Mouse (Mus musculus) forebrain, embryonic 16.5 days (tissue): ENCODE measurements around the gene Kif1b. TPM values are rescaled to one million over a fixed set of nuclear protein-coding genes. Genes with fewer than 3 reads are reported as not detected.

Source experiments
- ATAC-seq: fragments of 200-750 bp; cut with Nextera tagmentation; 2 replicates; pipeline ENCODE4 v1.8.0; 2017; ENCODE audit warnings: mild to moderate bottlenecking, moderate library complexity
- H3K27ac ChIP-seq: fragments of 300-500 bp; sonication (generic); 2 replicates; pipeline ENCODE4 v1.5.1; 2014; ENCODE audit warnings: low read length, control low read depth
- H3K27me3 ChIP-seq: fragments of 300-500 bp; sonication (generic); replicated peaks from 2 replicates; pipeline ENCODE4 v1.6.1; 2014; ENCODE audit warnings: low read length; ENCODE audit not compliant: control insufficient read depth, insufficient read depth
- H3K36me3 ChIP-seq: fragments of 300-500 bp; sonication (generic); 2 replicates; pipeline ENCODE4 v1.6.1; 2014; ENCODE audit not compliant: control insufficient read depth, insufficient read depth
- H3K4me1 ChIP-seq: fragments of 300-500 bp; sonication (generic); replicated peaks from 2 replicates; pipeline ENCODE4 v1.6.1; 2014; ENCODE audit warnings: low read length; ENCODE audit not compliant: control insufficient read depth, insufficient read depth
- H3K4me2 ChIP-seq: fragments of 300-500 bp; sonication (generic); 2 replicates; pipeline ENCODE4 v1.6.1; 2014; ENCODE audit warnings: mild to moderate bottlenecking, low read length, control low read depth
- H3K4me3 ChIP-seq: fragments of 300-500 bp; sonication (generic); replicated peaks from 2 replicates; pipeline ENCODE4 v1.5.1; 2014; ENCODE audit warnings: mild to moderate bottlenecking, low read length, control low read depth
- H3K9ac ChIP-seq: fragments of 300-500 bp; sonication (generic); replicated peaks from 2 replicates; pipeline ENCODE4 v1.6.1; 2014; ENCODE audit warnings: low read depth, low read length, control low read depth
- H3K9me3 ChIP-seq: fragments of 300-500 bp; sonication (generic); 2 replicates; pipeline ENCODE4 v1.6.1; 2016; ENCODE audit warnings: low read length; ENCODE audit not compliant: control insufficient read depth
- WGBS: fragments of 180-500 bp; shearing (Covaris S2); extraction: QIAGEN DNeasy Blood & Tissue Kit; methylation state at CpG from one replicate; pipeline ENCODE4 v1.1.7; 2014; 5-methylcytosine and 5-hydroxymethylcytosine counted together
- polyA plus RNA-seq: library from polyadenylated mRNA; unstranded; fragments of >200 nt; fragmentation: Nextera tagmentation; extraction: Ambion mirVana; gene quantifications from 2 replicates; pipeline ENCODE4 v1.2.1, GENCODE M21; 2015

Gene Kif1b
- polyA plus RNA-seq, 1 experiment from 2014 or later, result 131 TPM

DNA sequence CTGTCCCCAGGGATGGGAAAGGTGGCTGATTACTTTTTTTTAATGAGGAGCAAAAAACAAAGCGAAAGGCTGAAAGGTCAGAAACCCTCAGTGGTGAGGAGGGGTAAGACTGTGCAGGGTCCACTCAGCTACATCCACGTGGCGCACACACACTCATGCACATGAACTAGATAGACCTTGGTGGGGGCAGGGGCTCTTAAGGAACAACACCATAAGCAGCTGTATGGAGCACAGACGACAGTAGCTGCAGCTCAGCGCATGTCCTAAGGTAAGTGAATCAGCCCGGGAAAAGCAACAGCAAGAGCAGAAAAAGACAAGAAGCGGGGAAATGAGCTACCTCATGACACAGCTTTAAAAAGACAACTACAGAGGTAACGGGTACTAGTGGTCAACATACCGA is 44.3 kb downstream of the Kif1b start:
- H3K27ac ChIP-seq, result no peak overlapping the region
- no peaks in the 10 kb centered on the region for H3K4me1 ChIP-seq
- H3K9me3 ChIP-seq, result no peaks in the 10 kb centered on the region
- peaks cover 24% of the 10 kb centered on the region for H3K36me3 ChIP-seq
- ATAC-seq, result no peak
- H3K4me2 ChIP-seq, result no peak overlapping the region
- no peak overlapping the region for H3K4me3 ChIP-seq
- H3K27me3 ChIP-seq, result no peaks in the 10 kb centered on the region
- WGBS, result 96% methylated on average over 9 of the region's 9 CpGs
- H3K9ac ChIP-seq, result no peak overlapping the region

DNA sequence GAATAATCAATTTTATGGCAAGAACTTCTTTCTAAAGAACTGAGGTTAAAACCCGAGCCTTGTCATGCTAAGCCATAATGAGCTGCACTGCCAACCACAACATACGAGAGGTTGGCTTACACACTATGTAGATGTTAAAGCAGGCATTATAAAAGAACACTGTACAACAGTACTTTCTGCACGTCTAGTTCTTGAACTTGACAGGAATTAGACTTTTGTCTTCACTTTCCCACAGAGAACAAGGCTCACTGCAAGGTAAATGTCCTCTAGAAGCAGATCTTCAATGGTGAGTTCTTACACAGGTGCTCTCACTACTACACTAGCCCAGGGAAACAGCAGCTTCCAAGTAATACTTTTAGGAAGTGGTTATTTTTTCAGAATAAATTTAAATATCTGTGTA is 46.0 kb downstream of the Kif1b start:
- H3K9ac ChIP-seq, result no peak overlapping the region
- H3K27me3 ChIP-seq, result no peaks in the 10 kb centered on the region
- 46% methylated on average over 3 of the region's 3 CpGs for WGBS
- H3K4me1 ChIP-seq, result peaks cover 5% of the 10 kb centered on the region; the same call in 1 of the 2 replicates
- no peak overlapping the region for H3K27ac ChIP-seq
- peaks cover 24% of the 10 kb centered on the region for H3K36me3 ChIP-seq
- no peak overlapping the region for H3K4me3 ChIP-seq
- H3K9me3 ChIP-seq, result no peaks in the 10 kb centered on the region
- no peak for ATAC-seq
- H3K4me2 ChIP-seq, result no peak overlapping the region

DNA sequence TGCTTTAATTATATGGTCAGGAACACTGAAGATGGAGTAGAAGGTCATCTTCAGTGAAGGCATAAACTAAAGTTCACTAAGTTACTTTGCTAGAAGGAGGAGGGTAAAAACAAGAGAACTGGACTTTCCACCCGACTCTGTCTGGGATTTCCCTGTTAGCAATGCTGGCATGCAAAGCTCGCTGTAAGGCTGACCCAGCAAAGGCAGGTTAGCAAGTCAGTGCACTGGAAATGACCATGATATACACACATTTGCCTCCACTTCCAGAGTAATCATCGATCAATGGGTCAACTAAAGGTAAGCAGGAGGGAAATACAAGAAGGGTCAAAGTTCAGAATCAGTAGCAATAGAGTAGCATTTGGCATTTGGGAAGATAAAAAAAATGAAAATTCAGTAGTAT is 46.6 kb downstream of the Kif1b start:
- Histone ChIP-seq H3K4me1 (peaks cover 11% of the 10 kb centered on the region; the same call in 1 of the 2 replicates), H3K9ac (no peak overlapping the region), H3K36me3 (peaks cover 20% of the 10 kb centered on the region), H3K27ac (no peak overlapping the region), H3K27me3 (no peaks in the 10 kb centered on the region), H3K4me3 (no peak overlapping the region), H3K4me2 (no peak overlapping the region), H3K9me3 (no peaks in the 10 kb centered on the region)
- ATAC-seq, result no peak
- 89% methylated on average over 3 of the region's 3 CpGs for WGBS

DNA sequence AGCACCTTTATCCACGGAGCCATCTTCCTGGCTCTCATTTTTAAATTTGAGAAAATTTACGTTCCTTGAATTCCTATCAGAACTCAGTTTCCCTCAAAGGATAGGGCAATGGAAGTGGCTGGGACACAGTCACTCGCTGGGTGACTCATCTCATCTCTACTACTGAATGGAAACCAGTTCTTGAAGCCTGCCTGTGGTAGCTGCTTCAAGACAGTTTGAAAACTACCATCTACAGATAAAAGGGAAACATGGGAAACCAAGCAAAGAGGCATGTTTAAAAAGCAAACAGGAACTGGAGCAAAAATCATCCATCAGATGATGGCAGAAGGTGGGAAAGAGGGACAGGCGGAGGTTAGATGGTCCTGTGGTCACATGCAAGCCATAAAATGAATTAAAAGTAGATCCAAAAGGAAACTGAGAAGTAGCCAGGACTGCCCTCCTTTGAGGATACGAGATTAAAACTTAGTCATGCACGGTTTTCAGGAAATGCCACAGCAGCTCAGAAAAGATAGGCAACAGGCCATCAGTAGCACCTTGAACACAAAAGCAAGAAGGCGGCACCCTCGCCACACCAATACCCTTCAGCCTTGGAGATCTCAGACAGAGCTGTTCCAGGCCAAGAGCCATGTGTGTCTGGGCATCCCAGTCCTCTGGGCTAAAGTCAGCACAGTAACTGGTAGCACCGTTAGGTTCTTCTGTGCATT is 48.0 kb downstream of the Kif1b start:
- Histone ChIP-seq H3K27me3 (no peaks in the 10 kb centered on the region), H3K9me3 (no peaks in the 10 kb centered on the region), H3K36me3 (peaks cover 15% of the 10 kb centered on the region), H3K4me3 (no peak overlapping the region), H3K9ac (no peak overlapping the region), H3K4me1 (peaks cover 19% of the 10 kb centered on the region; the same call in 1 of the 2 replicates), H3K4me2 (no peak overlapping the region), H3K27ac (no peak overlapping the region)
- no peak for ATAC-seq
- 90% methylated on average over 9 of the region's 9 CpGs for WGBS

DNA sequence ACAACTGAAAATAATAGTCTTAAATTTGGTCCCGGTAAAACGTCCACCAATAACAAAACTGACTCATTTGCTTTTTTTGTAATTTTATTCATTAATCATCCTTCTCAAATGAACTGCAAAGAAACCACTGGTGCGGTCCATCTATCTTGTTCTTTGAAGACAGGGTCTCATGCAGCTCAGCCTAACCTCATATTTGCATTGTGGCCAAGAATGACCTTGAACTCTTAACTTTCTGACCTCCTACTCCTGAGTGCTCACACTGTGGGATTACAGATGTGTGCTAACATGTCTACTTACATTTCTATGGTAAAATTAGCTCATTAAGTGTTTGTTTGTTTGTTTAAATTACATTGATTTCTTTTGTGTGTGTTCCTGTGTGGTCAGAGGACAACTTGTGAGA is 48.6 kb downstream of the Kif1b start:
- Histone ChIP-seq H3K9ac (no peak overlapping the region), H3K4me3 (no peak overlapping the region), H3K4me1 (peaks cover 19% of the 10 kb centered on the region; the same call in 1 of the 2 replicates), H3K27me3 (no peaks in the 10 kb centered on the region), H3K4me2 (no peak overlapping the region), H3K9me3 (no peaks in the 10 kb centered on the region), H3K27ac (no peak overlapping the region), H3K36me3 (peaks cover 15% of the 10 kb centered on the region)
- WGBS, result 96% methylated on average over 3 of the region's 3 CpGs
- no peak for ATAC-seq

DNA sequence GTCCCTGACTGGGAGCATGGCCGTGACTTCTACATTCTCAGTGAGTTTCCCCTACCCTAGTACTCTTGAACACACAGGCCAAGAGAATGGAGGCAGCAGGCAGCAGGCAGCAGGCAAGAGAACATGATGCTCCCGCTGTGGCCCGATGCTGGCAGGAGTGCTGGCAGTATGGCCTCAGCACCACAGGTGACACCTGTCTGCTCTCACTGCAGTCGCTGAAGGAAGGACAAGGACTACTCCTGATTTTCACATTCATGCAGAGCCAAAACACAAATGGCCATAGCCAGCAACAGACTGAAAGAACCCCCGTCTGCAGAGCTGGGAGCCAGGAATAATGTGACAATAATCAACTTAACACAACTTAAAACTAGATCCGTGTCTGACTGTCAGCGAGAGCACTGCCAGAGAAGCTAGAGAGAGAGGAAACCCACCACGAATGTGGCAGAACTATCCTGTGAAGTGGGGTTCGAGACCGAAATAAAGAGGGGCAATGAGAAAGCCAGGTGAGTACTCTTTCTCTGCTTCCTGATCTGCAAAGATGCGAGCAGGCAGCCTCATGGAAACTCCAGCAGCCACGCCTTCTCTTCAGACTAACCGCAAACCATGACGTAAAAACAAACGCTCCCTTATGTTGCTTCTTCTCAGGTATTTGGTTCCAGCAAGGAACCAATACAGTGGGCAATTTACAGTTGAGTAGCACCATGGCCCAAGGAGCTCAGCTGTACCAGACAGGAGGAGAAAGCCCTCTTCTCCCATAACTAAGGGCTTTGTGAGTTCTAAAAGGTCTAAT is 50.8 kb downstream of the Kif1b start:
- H3K27ac ChIP-seq, result peak overlapping the region; percentile 17

DNA sequence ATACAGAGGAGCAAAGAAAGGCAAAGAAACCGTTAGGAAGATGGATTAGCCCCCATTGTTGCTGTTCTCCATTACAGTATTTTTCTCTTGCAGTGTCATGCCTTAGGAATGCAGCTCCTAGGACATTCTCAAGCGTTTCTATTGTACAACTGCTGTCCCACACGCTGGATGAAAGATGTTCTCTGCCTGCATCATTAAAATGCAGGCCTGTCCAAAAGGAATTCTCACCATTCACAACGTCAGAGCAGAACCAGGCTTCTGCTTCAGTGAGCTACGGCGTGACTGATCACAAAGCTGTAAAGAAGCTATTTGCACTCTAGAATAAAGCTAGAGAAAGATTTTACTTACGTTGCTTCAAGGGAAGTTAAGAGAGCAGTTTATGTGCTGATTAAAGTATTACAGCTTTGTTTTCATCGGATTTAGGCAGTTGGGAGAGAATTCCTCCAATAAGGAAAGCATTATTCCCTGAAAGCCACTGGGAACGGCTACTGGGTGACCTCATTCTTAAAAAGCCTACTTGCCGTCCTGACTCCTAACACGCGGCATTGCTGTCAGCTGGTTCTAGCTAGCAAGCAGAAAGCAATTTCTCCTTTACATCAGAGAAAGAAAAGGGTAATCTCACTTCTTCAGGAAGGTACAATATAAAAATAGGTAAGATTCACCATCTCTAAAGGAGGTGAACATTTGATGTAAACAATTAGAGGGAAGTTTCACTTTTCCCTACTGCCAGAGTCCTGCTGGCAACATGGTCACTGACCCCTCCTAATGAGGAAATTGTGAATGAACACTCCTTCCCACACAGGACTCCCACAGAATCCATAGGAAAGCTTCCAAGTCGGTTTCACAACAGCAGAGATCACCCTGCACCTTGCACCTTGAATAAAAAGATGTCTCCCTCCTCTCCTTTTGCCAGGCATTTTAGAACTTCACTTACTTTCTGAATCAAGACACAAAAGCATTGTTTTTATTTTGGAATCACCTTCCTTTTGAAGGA is 51.9 kb downstream of the Kif1b start:
- WGBS, result 3% methylated on average over 13 of the region's 13 CpGs
- Histone ChIP-seq H3K36me3 (peaks cover 27% of the 10 kb centered on the region), H3K9me3 (no peaks in the 10 kb centered on the region), H3K27ac (peak overlapping the region; percentile 72), H3K4me1 (peaks cover 19% of the 10 kb centered on the region; the same call in 1 of the 2 replicates), H3K9ac (no peak overlapping the region), H3K4me2 (no peak overlapping the region), H3K27me3 (no peaks in the 10 kb centered on the region), H3K4me3 (no peak overlapping the region)
- peak; percentile 87 for ATAC-seq

More for the DNA sequence above, 50.8 kb downstream of the Kif1b start:
- no peaks in the 10 kb centered on the region for H3K9me3 ChIP-seq
- H3K36me3 ChIP-seq, result peaks cover 22% of the 10 kb centered on the region
- no peak overlapping the region for H3K9ac ChIP-seq
- no peak overlapping the region for H3K4me2 ChIP-seq
- H3K27me3 ChIP-seq, result no peaks in the 10 kb centered on the region
- WGBS, result 70% methylated on average over 15 of the region's 15 CpGs
- no peak overlapping the region for H3K4me3 ChIP-seq
- ATAC-seq, result no peak
- peaks cover 19% of the 10 kb centered on the region; the same call in 1 of the 2 replicates for H3K4me1 ChIP-seq

DNA sequence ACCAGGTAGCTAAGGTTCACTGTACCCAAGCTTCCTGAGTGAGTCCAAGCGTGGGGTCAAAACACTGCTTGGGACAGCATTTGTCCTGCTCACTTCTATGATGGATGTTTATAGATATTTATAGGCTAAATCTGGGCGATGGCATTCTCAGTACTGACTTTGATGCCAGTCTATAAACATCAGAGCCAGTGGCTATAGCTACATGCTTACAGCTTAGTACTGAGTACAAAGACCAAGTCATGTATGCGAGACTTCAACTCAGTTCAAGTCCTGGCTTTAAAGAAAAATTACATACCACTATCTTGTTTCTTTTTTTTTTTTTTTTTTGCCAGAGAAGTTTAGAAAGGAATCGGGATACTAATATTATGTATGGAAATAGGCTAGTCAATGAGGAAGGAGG is 52.7 kb downstream of the Kif1b start:
- ATAC-seq, result no peak
- Histone ChIP-seq H3K4me2 (no peak overlapping the region), H3K9ac (no peak overlapping the region), H3K4me1 (peaks cover 19% of the 10 kb centered on the region; the same call in 1 of the 2 replicates), H3K27me3 (no peaks in the 10 kb centered on the region), H3K4me3 (no peak overlapping the region), H3K9me3 (no peaks in the 10 kb centered on the region), H3K27ac (peak overlapping the region; percentile 46; the same call in 1 of the 2 replicates), H3K36me3 (peaks cover 29% of the 10 kb centered on the region)
- WGBS, result 38% methylated on average over 4 of the region's 4 CpGs
